Mouse (Mus musculus) urinary bladder, postnatal 10 days (tissue): ENCODE results near the gene Nek7.

Source experiments
- DNase-seq: peaks from one replicate; pipeline ENCODE4 v3.0.0; 2022; ENCODE audit warnings: low spot score

Nek7 gene

DNA sequence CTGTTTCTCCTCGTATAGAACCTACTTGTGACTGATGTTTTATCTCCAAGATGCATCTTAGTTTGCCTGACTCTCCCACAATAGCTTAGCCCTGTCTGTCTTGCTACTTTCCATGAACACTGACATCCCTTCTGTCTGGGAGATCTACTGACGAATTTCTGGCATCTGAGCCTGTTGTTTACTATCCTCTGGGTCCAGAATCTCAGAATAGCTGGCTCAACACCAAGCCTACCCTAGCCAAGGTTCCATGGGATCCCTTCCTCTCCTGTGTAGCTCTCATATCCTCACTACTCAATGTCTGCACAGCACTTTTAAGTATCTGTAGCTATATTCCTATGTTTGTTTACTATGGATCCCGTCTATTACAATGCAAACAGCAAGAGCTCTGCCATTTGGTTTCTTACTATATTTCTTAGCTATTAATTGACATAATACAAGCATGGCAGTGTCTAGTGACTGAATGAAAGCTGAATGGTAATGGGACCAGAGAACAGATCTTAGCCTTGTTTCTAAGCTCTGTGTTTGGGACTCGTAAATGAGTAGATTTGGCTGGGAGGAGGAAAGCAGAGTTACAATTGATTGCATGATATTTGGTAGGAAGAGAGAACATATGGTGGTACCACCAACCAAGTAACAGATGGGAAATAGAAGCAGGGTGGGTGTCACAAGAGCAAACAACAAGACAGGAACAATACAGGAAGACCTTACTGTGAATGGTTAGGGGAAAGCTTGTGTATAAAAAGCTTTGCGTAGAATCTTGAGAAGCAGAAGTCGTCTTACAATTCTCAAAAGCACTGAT lies 51.3 kb downstream of the Nek7 start:
- DNase-seq, result no peak

DNA sequence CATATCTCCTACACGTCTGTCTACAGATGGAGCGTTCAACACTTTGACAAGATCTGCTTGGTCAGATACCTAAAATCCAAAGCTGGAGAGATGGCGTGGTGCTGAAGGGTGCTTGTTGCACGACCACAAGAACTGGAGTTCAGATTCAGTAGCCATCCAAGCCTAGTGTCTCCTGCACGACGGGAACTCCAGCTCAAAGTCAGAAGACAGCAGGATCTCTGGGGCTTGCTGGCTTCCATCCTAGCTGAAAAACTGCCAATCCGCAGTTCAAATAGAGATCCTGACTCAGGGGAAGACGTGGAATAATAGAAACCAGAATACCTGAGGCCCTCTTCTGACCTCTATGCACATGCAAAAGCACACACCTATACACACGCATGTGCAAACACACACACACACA lies 52.0 kb downstream of the Nek7 start:
- no peak for DNase-seq

DNA sequence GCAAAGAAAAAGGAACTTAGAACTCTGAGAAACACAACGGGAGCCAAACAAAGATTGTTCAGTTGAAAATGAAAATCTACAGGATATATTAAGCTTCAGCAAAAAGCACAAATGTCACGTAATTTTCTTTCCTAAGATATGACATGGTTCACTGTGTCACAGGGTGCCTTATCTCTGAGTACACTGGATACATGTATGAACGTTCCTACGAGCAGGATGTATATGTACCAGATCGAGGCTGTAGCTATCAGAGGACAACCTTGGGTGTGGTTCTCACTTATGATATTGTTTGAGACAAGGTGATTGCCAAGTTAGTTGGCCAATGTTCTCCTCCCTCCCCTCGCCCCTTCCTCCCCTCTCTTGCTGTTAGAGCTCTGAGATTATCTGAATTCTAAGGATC lies 55.3 kb downstream of the Nek7 start:
- DNase-seq, result no peak

DNA sequence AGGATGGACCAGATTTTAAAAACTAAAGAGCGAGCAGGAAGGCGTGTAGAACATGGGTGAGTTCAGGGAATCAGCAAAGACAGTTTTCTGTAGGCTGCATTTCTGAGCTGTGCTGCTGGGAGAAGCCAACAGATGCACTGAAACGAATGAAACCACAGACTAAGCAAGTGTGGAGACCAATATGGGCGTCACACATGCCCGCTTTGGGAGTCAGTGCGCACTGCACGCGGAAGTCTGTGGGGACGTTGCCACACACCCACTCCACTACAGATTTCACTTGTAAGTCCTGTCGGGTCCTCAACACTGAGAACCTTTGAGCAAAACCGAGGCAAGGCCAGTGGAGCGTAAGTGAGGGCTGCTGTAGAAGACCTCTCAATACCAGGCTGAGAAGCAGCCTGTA lies 59.2 kb downstream of the Nek7 start:
- no peak for DNase-seq

DNA sequence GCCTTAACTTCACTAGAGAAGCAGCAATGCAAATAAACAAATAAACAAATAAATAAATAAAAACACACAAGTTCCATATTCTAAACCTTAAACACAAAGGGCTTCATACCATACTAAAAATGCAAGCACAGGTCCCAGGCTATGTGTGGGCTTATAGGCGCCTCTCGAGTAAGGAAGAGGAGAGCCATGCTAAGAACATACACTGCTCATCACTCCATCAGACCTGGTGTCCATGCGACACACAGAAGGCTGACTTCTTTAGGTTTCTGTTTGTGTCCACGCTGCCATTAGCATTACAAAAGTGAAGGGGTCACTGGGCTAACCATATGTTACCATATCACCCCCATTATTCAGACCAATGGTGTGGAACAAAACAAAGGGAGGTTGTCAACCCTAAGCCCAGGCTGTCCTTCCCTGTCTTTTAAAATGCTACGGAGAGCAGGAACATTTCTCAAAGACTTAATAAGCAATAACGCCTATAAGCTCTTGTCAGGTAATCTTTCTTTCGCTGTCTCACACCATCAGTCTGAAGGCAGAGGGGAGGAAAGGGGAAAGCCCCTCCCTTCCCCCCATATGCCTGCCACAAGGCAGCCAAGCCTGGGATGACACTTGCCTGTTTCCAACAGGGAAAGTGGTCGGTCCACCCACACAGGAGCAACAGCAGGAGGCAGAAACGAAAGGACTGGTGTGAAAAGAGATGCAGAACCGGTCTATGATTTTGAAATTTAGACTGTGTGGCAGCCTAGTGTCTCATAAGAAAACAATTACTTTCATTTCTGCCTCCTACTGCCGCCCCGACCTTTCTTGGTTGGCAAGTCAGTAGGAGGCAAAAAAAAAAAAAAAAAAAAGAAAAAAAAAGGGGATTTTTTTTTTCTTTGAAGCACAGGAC lies 60.5 kb downstream of the Nek7 start:
- no peak for DNase-seq

DNA sequence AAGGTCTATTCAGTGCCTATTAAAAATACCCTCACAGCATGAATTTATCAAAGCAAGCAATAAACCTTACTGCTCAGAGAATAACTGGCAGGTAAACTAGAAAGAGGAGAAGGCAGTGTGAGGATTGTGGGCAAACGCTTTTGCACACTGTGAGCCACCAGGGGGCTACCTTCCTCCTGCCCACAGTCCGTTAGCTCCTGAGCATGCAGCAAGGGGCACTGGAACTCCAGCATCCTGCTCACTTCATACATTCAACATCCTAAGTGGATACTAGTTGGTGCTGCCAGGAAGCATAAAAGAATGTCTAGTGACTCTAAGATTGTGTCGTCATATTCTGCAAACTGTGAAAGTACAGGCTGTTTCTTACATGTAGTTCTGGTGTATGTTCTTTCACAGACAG lies 61.6 kb downstream of the Nek7 start:
- no peak for DNase-seq

DNA sequence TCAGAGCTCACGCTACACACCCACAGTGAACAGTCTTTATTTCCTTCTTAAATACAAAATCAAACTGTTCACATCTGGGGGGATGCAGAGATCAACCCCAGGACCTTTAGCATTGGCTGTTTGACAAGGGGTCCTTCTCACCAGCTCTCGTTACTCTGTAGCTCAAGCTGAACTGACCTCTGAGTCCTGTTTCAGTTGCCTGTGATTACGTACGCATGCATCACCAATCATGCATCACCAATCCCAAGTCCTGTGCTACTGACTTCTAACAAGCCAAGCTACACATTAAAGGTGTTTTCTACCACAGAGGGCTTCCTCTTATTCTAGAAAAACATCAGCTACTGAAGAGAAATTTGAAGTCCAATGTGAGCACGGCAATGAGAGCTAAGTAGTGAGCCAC lies 65.0 kb downstream of the Nek7 start:
- no peak for DNase-seq

DNA sequence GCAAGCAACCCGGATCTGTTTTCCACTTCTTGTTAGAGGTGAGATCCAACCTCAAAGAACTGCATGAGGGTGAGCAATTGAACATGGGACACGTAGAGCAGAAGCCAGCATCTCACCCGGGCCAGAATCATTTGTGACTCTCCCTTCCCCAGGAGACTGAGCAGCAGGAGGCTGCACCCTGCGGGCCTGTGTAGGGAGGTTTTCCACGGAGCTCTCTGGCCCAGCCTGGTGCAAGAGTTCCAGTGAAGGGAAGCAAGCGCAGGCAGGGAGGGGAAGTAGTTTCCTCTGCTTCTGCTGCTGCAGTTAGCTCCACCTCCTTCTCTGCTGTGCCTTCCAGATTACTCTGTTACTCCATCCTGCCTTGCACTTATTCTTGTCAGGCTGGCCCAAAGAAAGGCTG lies 69.8 kb downstream of the Nek7 start:
- no peak for DNase-seq

DNA sequence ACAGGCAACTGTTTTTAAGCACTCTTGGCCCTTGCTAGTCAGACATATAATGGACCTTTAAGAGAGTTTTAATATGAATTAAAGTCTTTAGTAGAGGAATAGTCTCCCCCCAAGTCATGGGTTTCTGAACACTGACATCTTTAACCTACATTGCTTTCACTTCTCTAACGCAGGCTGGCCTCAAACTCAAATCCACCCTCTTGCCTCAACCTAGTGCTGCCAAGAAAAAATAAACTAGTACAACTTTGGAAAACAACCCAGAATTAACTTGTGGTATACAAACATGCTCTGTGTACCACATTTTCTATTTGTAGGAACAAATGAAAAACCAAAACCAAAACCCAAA lies 77.8 kb downstream of the Nek7 start:
- DNase-seq, result no peak

DNA sequence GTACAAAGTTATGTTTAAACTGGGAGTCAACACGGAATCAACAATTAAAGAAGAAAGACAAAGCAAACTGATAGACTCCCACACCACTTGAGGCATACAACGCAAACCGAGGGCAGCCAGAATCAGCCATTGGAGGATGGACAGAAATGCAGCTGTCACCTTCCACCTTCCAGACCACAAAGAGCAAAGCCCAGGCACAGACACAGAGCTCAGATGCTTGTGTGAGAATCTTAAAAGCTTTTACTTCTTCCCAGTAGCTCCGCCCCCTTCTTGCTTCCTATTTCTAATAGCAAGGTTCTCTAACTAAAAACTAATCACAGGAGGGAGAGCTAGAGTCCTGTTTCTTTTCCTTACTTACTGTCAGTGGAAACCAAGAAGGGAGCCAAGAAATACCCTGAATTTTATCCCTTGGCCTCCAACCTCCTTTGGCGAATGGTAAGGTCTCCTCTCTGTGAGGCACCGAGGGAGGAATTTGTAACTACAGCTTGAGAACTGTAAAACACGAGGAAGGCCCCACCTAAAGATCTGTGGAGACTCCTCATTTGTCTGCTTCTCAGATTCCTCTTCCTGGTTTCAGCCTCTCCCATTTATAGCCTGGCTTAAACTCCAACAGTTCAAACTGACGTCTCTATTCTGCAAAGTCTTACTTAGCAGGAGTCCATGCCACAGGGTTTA lies 78.3 kb downstream of the Nek7 start:
- no peak for DNase-seq

DNA sequence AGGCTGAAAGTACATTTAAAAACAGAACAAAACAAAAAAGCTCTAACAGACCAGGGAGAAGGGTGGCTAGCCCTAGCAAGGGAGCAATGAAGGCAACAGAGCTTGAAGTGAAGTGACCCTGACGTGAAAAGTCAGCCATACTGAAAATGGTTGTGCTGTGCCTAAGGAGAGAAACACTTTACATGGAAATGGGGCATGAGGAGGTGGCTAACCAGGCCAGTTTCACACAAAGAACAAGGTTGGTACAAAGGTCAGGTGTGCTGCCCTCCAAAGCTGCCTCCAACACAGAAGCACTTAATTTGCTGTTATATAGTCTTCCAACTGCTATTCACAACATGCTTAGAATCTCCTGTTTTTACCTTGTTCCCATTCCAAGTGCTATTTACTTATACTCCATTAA lies 80.2 kb downstream of the Nek7 start:
- no peak for DNase-seq

DNA sequence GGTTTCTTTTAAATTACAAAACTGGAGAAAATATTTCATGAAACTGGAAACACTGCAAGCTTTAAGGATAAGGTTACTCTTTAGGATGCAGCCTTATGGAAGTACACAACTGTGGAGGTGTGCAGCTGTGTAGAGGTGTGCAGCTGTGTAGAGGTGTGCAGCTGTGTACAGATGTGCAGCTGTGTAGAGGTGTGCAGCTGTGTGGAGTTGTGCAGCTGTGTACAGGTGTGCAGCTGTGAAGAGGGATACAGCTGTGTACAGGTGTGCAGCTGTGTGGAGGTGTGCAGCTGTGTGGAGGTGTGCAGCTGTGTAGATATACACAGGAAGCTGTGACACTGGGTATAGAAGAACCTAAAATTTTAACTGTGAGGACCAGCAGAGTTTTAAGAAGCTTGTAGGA lies 81.7 kb downstream of the Nek7 start:
- DNase-seq, result no peak

DNA sequence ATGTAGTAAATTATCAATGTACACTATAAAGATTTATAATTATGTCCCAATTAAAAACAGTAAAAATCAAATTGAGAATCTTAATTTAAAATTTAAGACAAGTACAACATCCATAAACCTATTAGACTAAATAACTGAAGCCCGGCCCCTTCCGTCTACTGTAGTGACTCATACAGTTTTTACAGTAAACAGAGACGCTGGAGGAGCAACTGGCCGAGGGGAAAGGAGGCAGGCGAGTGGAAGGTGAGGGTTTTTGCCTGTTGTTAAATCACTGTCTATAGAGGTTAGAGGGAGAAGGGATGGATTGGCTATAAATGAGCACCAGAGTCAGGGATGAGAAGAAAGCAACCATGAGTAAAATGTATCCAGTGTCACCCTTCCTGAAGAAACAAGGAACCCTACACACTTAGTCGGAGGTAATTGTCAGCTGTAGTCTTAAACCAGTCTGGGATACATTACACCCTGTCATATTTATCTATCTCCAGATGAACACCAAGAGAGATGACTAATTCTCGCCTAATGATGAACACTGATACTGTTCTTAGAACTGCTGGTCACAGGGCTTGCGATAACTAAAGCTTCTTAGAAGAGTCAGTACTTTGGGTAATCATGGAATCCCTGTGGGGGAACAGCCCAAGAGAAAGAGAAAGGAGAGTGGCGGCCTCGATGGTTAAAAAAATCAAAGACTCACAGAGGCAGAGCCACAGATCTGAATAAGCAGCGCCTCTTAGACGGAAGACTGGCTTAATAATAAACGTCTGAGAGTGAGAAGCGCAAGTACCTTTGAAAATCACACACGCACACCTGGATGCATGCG lies 84.0 kb downstream of the Nek7 start:
- DNase-seq, result no peak

DNA sequence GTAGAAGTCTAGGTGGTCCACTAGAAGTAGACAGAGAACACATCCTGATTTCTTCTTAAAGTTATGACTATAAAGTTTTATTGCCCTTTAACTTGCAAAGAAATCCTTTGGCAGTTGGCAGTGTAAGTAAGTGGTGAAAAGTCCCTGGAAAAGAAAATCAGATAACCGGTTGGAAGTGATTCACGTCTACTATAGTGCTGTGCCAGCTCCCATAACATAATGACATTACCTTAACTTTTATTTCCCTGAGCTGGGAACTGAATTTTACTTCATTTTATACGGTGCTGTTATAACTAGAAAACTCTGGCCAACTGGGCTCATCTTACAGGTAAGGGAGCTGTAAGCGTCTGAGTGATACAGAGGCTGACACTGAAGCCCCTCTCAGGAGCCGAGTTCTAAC lies 89.3 kb downstream of the Nek7 start:
- DNase-seq, result no peak

DNA sequence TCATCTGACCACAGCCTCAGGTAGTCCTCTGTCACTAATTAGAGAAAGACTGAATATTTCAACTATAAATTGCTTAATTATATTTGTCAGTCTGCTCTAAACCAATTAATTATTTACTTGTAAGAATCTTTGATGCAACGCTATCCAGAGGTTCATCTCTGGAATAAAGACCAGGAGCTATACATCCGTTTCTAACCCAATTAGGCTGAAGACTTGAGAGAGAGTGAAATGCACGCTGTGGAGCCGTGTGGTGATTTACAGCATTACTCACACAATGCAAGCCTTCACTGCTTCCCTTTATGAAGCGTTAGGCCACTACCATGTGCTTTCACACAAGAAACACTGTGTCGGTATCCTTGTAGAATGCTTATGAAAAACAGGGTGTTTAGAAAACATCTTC lies 96.0 kb downstream of the Nek7 start:
- DNase-seq, result no peak

DNA sequence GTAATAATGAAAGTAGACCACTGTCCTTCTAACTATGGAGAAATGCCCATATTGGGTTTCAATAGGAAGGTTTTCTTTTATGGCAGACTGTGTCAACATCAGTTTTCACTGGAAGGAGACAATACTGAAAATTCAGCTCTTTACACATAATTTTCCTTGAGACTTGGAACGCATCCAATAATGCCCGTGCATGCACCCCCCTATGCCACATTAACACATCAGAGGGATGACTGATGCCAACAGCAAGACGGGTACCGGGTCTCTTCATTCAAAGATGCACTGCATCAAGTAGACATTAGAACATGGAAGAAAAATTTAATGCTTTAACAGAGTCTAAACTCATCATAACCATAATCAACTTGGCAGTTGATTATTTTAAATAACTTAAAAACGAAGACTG lies 101.7 kb downstream of the Nek7 start:
- no peak for DNase-seq

DNA sequence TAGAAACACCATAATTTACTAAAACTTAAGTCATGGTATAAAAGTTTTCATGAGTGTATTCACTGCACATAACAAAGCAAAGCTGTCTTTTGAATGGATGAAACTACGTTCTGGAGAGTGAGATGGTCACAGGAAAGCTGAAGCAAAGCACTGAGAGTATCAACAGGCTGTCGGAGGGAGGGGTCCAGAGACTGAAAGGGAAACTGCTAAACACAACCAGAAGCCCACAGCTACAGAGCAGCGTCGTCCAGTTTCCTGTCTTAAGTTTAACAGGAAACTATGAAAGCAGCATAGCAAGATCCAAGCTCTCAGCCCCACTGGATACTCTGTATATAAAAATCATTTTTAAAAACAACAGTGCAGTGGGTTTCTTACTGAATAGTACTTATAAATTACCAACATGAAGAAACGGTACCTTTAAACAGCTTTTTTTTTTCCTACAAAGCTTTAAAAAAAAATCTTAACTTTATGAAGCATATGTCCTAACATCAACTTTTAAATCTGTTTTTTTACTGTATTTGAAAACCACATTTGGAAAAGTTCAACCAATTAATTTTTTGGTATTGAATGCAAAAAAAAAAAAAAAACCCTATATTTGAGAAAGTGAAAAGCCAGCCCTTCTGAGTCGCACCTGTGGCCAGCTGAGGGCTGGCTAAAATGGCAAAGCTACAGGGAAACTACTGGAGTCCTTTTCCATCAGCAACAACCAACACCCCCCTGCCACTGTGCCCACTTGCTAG lies 102.4 kb downstream of the Nek7 start:
- DNase-seq, result no peak

DNA sequence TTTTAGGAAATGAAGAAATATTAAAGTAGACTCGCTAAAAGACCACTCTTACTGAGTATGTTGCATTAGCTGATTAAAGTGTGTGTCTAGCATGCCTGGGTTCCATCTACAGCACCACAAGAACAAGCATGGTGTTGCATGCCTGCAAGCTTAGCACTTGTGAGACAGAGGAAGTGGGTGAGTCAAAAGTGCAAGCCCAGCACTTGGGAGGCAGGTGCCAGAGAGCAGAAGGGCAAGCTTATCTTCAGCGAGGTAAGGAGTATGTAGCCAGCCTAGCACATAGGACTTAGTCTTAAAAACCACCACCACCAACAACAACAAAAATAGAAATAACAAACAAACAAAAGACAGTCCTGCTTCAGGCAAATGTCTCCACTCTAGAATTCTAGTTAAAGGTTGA lies 103.0 kb downstream of the Nek7 start:
- DNase-seq, result no peak

DNA sequence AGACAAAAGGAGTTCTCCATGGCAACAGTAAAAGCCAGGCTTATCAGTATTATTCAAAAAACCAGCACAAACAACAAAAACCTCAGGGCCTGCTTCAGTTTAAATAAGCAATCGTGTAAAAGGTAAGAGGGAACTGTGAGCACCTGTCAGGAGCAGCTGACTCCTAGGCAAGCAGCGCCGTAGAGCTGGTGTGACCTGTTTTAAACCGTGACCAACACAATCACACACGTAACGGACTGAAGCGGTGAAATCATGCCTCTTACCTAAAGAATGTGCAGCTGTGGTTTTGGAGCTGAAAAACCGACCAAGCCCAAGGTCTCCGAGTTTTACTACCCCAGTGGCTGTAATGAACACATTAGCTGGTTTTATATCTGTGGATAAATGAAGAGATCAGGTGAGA lies 104.6 kb downstream of the Nek7 start:
- no peak for DNase-seq

DNA sequence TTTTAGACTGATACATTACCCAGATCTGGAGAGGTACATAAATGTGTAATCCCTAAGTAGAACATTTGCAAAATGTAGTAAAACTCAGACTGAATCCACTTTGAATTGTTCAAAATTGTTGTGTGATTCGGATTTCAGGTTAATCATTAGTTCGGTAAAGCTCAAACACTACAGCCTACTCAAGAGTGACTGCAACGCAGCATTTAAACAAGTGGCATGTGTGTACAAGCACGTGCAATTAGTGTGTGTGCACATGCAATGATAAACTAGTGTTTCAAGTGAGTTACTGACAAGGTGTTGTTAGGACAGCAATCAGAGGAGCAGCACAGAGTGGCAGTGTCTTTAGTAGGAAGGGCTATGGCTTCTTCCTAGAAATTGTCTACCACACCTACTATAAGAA lies 106.0 kb downstream of the Nek7 start:
- no peak for DNase-seq

DNA sequence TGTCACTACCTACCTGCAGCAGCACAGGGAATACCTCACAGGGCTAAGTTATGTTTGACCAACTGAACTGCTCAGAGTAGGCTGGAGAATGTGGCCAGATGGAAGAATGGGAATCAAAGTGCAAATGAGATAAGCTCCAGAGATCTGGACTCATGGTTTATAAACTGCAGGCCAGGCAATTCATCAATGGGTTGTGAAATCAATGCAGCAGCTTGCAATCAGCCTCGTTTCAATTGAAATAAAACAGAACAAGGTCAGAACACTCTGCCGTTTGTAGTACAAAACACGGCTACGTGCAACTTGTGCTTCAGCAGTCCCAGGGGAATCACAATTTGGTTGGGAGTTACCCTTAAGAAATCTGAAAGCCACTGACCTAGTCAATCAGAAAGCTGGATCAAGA lies 109.4 kb downstream of the Nek7 start:
- DNase-seq, result no peak
